Mouse (Mus musculus): Measurements from ENCODE around the gene Tmem156. TPM values are rescaled to one million over a fixed set of nuclear protein-coding genes. Genes with fewer than 3 reads are reported as not detected.
A peak's percentile ranks its signal among the peaks of the same experiment; 100 is the strongest.

Gene Tmem156
- total RNA-seq (2014; rRNA removed) (0.19 and 0.23 TPM in 2 replicates), polyA plus RNA-seq (2015; fragmentation: Nextera tagmentation; extraction: Ambion mirVana) (0.15 and 0.21 TPM in 2 replicates)

- no peaks in the 10 kb centered on the region for H3K4me1 ChIP-seq (ENCODE audit: insufficient read depth)
- no peak for ATAC-seq
- TF ChIP-seq CTCF (IDR thresholded peaks at IDR 0.05; ENCODE audit: low read depth) = no peak
Observed at GRCm38 (mm10) chr5:65091921-65092320, at the start of gene Tmem156. Tmem156 (minus strand) TSS chr5:65092132.

GRCm38 (mm10) chr5:65141242-65141641 lies 49.3 kb upstream of the Tmem156 start:
- Histone ChIP-seq H3K4me1 (ENCODE audit: insufficient read depth) (no peaks in the 10 kb centered on the region), H3K9me3 (ENCODE audit: low read length) (no peaks in the 10 kb centered on the region), H3K27me3 (ENCODE audit: insufficient read depth, low read length) (no peaks in the 10 kb centered on the region), H3K4me3 (ENCODE audit: low read depth, low read length) (no peak overlapping the region), H3K4me2 (ENCODE audit: low read depth) (no peak overlapping the region), H3K9ac (no peak overlapping the region), H3K36me3 (ENCODE audit: insufficient read depth) (peaks cover 22% of the 10 kb centered on the region), H3K27ac (ENCODE audit: low read depth, low read length) (no peak overlapping the region)
- no peak for TF ChIP-seq CTCF (IDR thresholded peaks at IDR 0.05; ENCODE audit: low read depth)
- ATAC-seq (no peak), DNase-seq (no peak)
- 90% methylated on average over 8 of the region's 8 CpGs for WGBS

More at GRCm38 (mm10) chr5:65091921-65092320, at the start of gene Tmem156:
- Histone ChIP-seq H3K36me3 (ENCODE audit: insufficient read depth) (no peaks in the 10 kb centered on the region), H3K9me3 (ENCODE audit: low read length) (no peaks in the 10 kb centered on the region), H3K4me2 (ENCODE audit: low read depth) (no peak within 1 kb of the TSS), H3K9ac (no peak within 1 kb of the TSS), H3K27ac (ENCODE audit: low read depth, low read length) (no peak within 1 kb of the TSS), H3K4me3 (ENCODE audit: low read depth, low read length) (no peak within 1 kb of the TSS), H3K27me3 (ENCODE audit: insufficient read depth, low read length) (no peaks in the 10 kb centered on the region)
- 74% methylated on average over 5 of the region's 5 CpGs for WGBS
- no peak for DNase-seq

GRCm38 (mm10) chr5:65137073-65137472 lies 45.1 kb upstream of the Tmem156 start:
- ATAC-seq (no peak), DNase-seq (no peak)
- H3K4me3 ChIP-seq (ENCODE audit: low read depth, low read length) = no peak overlapping the region
- no peak overlapping the region for H3K27ac ChIP-seq (ENCODE audit: low read depth, low read length)
- H3K4me1 ChIP-seq (ENCODE audit: insufficient read depth) = no peaks in the 10 kb centered on the region
- H3K9me3 ChIP-seq (ENCODE audit: low read length) = no peaks in the 10 kb centered on the region
- H3K9ac ChIP-seq = no peak overlapping the region
- no peaks in the 10 kb centered on the region for H3K27me3 ChIP-seq (ENCODE audit: insufficient read depth, low read length)
- no peak for TF ChIP-seq CTCF (IDR thresholded peaks at IDR 0.05; ENCODE audit: low read depth)
- peaks cover 8% of the 10 kb centered on the region; the same call in 1 of the 2 replicates for H3K36me3 ChIP-seq (ENCODE audit: insufficient read depth)
- no peak overlapping the region for H3K4me2 ChIP-seq (ENCODE audit: low read depth)
- 65% methylated on average over 6 of the region's 6 CpGs for WGBS

- no peak overlapping the region for H3K4me3 ChIP-seq (ENCODE audit: low read depth, low read length)
- 84% methylated on average over 7 of the region's 7 CpGs for WGBS
- ATAC-seq (no peak), DNase-seq (no peak)
- no peaks in the 10 kb centered on the region for H3K36me3 ChIP-seq (ENCODE audit: insufficient read depth)
- H3K9me3 ChIP-seq (ENCODE audit: low read length) = no peaks in the 10 kb centered on the region
- H3K9ac ChIP-seq = no peak overlapping the region
- no peak for TF ChIP-seq CTCF (IDR thresholded peaks at IDR 0.05; ENCODE audit: low read depth)
- 0 out of 2 replicates have a peak overlapping the region, but pooled peaks have one; percentile 16 for H3K4me2 ChIP-seq (ENCODE audit: low read depth)
- H3K27ac ChIP-seq (ENCODE audit: low read depth, low read length) = no peak overlapping the region
- no peaks in the 10 kb centered on the region for H3K4me1 ChIP-seq (ENCODE audit: insufficient read depth)
- no peaks in the 10 kb centered on the region for H3K27me3 ChIP-seq (ENCODE audit: insufficient read depth, low read length)
Observed at GRCm38 (mm10) chr5:65136159-65136558, 44.2 kb upstream of the Tmem156 start.

GRCm38 (mm10) chr5:65131211-65131879 lies 39.4 kb upstream of the Tmem156 start:
- 3% methylated on average over 20 of the region's 20 CpGs for WGBS
- H3K4me1 ChIP-seq (ENCODE audit: insufficient read depth) = no peaks in the 10 kb centered on the region
- H3K9ac ChIP-seq = peak overlapping the region; percentile 60
- no peak for TF ChIP-seq CTCF (IDR thresholded peaks at IDR 0.05; ENCODE audit: low read depth)
- no peaks in the 10 kb centered on the region for H3K36me3 ChIP-seq (ENCODE audit: insufficient read depth)
- no peaks in the 10 kb centered on the region for H3K9me3 ChIP-seq (ENCODE audit: low read length)
- H3K4me3 ChIP-seq (ENCODE audit: low read depth, low read length) = peak overlapping the region; percentile 49
- peak; percentile 76 for DNase-seq
- H3K27me3 ChIP-seq (ENCODE audit: insufficient read depth, low read length) = no peaks in the 10 kb centered on the region
- peak overlapping the region; percentile 70 for H3K27ac ChIP-seq (ENCODE audit: low read depth, low read length)
- ATAC-seq = peak; percentile 46
- H3K4me2 ChIP-seq (ENCODE audit: low read depth) = peak overlapping the region; percentile 45

- Histone ChIP-seq H3K27me3 (ENCODE audit: insufficient read depth, low read length) (no peaks in the 10 kb centered on the region), H3K9ac (peak overlapping the region; percentile 60), H3K4me1 (ENCODE audit: insufficient read depth) (no peaks in the 10 kb centered on the region), H3K9me3 (ENCODE audit: low read length) (no peaks in the 10 kb centered on the region), H3K4me3 (ENCODE audit: low read depth, low read length) (peak overlapping the region; percentile 49), H3K27ac (ENCODE audit: low read depth, low read length) (peak overlapping the region; percentile 70), H3K4me2 (ENCODE audit: low read depth) (peak overlapping the region; percentile 45), H3K36me3 (ENCODE audit: insufficient read depth) (no peaks in the 10 kb centered on the region)
- no peak for TF ChIP-seq CTCF (IDR thresholded peaks at IDR 0.05; ENCODE audit: low read depth)
- DNase-seq = peak; percentile 84
- 2% methylated on average over 12 of the region's 12 CpGs for WGBS
- peak; percentile 95 for ATAC-seq
Observed at GRCm38 (mm10) chr5:65130528-65131210, 38.7 kb upstream of the Tmem156 start.

- Histone ChIP-seq H3K27me3 (ENCODE audit: insufficient read depth, low read length) (no peaks in the 10 kb centered on the region), H3K4me3 (ENCODE audit: low read depth, low read length) (no peak overlapping the region), H3K9ac (no peak overlapping the region), H3K4me2 (ENCODE audit: low read depth) (no peak overlapping the region), H3K36me3 (ENCODE audit: insufficient read depth) (no peaks in the 10 kb centered on the region), H3K4me1 (ENCODE audit: insufficient read depth) (no peaks in the 10 kb centered on the region), H3K9me3 (ENCODE audit: low read length) (no peaks in the 10 kb centered on the region), H3K27ac (ENCODE audit: low read depth, low read length) (no peak overlapping the region)
- 49% methylated on average over 2 of the region's 2 CpGs for WGBS
- ATAC-seq (no peak), DNase-seq (no peak)
- TF ChIP-seq CTCF (IDR thresholded peaks at IDR 0.05; ENCODE audit: low read depth) = no peak
Observed at GRCm38 (mm10) chr5:65128481-65128880, 36.5 kb upstream of the Tmem156 start.
